Mouse (Mus musculus) CH12.LX (cell line): ENCODE data around the gene Mfap3l.

Source experiments
- E2F4 ChIP-seq: IDR thresholded peaks from 2 replicates; pipeline ENCODE4 v1.6.1; 2011; ENCODE audit warnings: low read depth, low read length, improper control_type of control experiment; ENCODE audit not compliant: insufficient replicate concordance
- MAX ChIP-seq: IDR thresholded peaks from 2 replicates; pipeline ENCODE4 v1.6.1; 2011; ENCODE audit warnings: low read length, improper control_type of control experiment
- MAZ ChIP-seq: IDR thresholded peaks from 2 replicates; pipeline ENCODE4 v1.6.1; 2012; ENCODE audit warnings: low read depth, mild to moderate bottlenecking, inconsistent platforms, low read length, improper control_type of control experiment, moderate library complexity
- SIN3A ChIP-seq: IDR thresholded peaks from 2 replicates; pipeline ENCODE4 v1.6.1; 2012; ENCODE audit warnings: low read length, improper control_type of control experiment, inconsistent platforms
- TCF12 ChIP-seq: IDR thresholded peaks from 2 replicates; pipeline ENCODE4 v1.6.1; 2014; ENCODE audit warnings: low read depth, mild to moderate bottlenecking, inconsistent platforms, low read length, improper control_type of control experiment
- ZC3H11A ChIP-seq: IDR thresholded peaks from 2 replicates; pipeline ENCODE4 v1.6.1; 2012; ENCODE audit warnings: low read depth, mild to moderate bottlenecking, inconsistent platforms, low read length, improper control_type of control experiment
- ZKSCAN1 ChIP-seq: IDR thresholded peaks from 2 replicates; pipeline ENCODE4 v1.6.1; 2012; ENCODE audit warnings: low read depth, inconsistent platforms, low read length, improper control_type of control experiment, borderline replicate concordance
- ZNF384 ChIP-seq: IDR thresholded peaks from 2 replicates; pipeline ENCODE4 v1.6.1; 2012; ENCODE audit warnings: low read depth, low read length, improper control_type of control experiment, inconsistent platforms

DNA sequence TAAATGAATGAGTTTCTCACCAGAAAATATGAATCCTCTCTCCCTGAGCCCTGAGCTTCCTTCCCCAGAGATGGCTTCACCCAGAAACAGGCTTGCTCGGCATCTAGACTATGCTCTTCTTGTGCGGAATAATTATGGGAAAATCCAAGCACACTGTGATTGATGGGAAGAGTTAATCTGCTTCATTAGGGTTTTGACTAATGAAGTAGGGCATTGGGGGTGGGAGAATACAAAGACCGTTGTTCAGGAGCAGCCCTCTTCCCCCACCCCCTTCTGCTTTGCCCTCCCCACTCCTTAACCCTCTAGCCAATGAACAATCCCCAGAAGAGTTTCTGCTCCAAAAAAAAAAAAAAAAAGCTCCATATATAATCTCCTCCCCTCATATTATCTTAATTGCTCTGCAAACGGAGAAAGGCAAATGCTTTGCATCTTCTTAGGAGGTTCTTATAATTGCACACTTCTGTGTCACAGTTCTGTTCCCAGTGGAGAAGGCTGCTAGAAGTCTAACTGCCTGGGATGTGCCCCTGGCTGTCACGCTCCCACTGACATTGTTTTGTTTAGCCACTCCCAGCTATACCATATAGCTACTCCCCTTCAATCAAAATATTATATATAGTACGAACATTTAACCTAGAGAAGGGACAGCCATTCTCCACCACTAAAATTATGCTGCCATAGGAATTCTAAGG, 24.9 kb downstream of the Mfap3l start:
- TF ChIP-seq TCF12 (no peak), ZC3H11A (no peak), ZNF384 (no peak), MAX (no peak), MAZ (no peak), ZKSCAN1 (no peak), E2F4 (no peak), SIN3A (no peak)
